Mouse (Mus musculus): ENCODE data around the gene Mif4gd.

GRCm38 (mm10) chr11:115609576-115609975, 3.2 kb downstream of the Mif4gd start:
- TF ChIP-seq CTCF (IDR thresholded peaks at IDR 0.05; ENCODE audit: borderline replicate concordance, extremely low read depth, insufficient read depth, insufficient read length) (no peak), POLR2A (IDR thresholded peaks at IDR 0.05; ENCODE audit: borderline replicate concordance, extremely low read depth, insufficient read depth, insufficient read length, poor library complexity, severe bottlenecking) (no peak)

Measured in brain, embryonic 14.5 days (tissue).